Mouse (Mus musculus): ENCODE measurements around the gene Zfp971. TPM values are rescaled to one million over a fixed set of nuclear protein-coding genes. Genes with fewer than 3 reads are reported as not detected.

Zfp971 gene
- 6.6 TPM for polyA plus RNA-seq (2017; shearing (Covaris generic))

DNA sequence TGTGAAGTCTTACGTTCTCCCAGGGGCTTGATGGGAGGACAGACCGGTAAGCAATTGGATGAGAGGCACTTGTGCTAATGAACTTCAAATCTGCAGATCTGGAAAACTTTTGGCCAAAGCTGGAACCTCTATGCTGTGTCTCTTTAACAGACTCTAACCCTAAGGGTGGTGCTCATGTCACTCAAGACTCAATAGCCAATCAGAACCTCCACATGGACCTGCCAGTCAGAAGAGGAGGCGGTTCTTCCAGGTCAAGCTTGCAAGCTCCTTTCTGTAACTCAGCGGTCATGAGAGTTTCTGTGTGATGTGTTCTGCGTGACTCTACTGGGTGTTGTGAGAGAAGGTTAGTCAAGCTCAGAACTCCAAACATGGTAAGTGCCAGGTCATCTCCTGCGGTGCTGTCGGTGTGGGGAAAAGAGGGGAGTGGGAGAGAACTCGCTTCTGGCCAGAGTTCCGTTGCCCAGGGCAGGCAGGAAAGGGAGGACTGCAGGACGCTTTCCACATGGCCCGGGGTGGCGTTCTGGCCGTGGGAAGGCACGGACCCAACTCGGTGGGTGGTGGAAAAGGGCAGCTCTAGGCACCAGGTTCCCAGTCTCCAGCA lies at the start of gene Zfp971:
TSS of gene Zfp971 (plus strand) at position 274 of the 601 bp plus-strand sequence.

DNA sequence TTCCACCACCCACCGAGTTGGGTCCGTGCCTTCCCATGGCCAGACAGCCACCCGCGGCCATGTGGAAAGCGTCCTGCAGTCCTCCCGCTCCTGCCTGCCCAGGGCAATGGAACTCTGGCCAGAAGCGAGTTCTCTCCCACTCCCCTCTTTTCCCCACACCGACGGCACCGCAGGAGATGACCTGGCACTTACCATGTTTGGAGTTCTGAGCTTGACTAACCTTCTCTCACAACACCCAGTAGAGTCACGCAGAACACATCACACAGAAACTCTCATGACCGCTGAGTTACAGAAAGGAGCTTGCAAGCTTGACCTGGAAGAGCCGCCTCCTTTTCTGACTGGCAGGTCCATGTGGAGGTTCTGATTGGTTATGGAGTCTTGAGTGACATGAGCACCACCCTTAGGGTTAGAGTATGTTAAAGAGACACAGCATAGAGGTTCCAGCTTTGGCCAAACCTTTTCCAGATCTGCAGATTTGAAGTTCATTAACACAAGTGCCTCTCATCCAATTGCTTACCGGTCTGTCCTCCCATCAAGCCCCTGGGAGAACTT lies 55.2 kb downstream of the Zfp971 start, which contains the start of gene Zfp931:
TSS of gene Zfp931 (minus strand) at position 311 of the 552 bp plus-strand sequence.

Other genes starting within 250 kb of the Zfp971 start
- gene Gm14325, start 182.9 kb upstream of the Zfp971 start, polyA plus RNA-seq (2017; shearing (Covaris generic)): 6.4 TPM
- not detected for gene Gm14327, start 126.2 kb upstream of the Zfp971 start, polyA plus RNA-seq (2017; shearing (Covaris generic))
- not detected for gene Zfp972, start 97.7 kb upstream of the Zfp971 start, polyA plus RNA-seq (2017; shearing (Covaris generic))
- 5.7 TPM for gene Gm14326, start 66.0 kb upstream of the Zfp971 start, polyA plus RNA-seq (2017; shearing (Covaris generic))
- gene Zfp931, start 55.2 kb downstream of the Zfp971 start, polyA plus RNA-seq (2017; shearing (Covaris generic)): 5.9 TPM
- gene Phactr3, start 95.7 kb downstream of the Zfp971 start, polyA plus RNA-seq (2017; shearing (Covaris generic)): 0.36 TPM

Measured in effector memory CD4-positive, alpha-beta T cell, adult 5 months (primary cell).